Mouse (Mus musculus): ENCODE measurements around the gene Sys1.

The Sys1 gene

GRCm38 (mm10) chr2:164453887-164454500, 2.8 kb upstream of the Sys1 start:
- no peak for DNase-seq

- no peak for DNase-seq
Measured at GRCm38 (mm10) chr2:164454846-164455245, 1.9 kb upstream of the Sys1 start.

- no peak for DNase-seq
Measured at GRCm38 (mm10) chr2:164455421-164456190, 1.2 kb upstream of the Sys1 start.

GRCm38 (mm10) chr2:164456413-164456812, 351 bp upstream of the Sys1 start:
- DNase-seq, result no peak

GRCm38 (mm10) chr2:164457942-164458341, 1.2 kb downstream of the Sys1 start:
- DNase-seq, result no peak

- no peak for DNase-seq
Measured at GRCm38 (mm10) chr2:164458535-164458934, 1.8 kb downstream of the Sys1 start.

GRCm38 (mm10) chr2:164460745-164461551, 4.2 kb downstream of the Sys1 start, which contains the start of gene Gm20458:
Gm20458 (plus strand) TSS chr2:164460967.
- peak; percentile 96 for DNase-seq

- no peak for DNase-seq
Measured at GRCm38 (mm10) chr2:164465161-164465560, 8.4 kb downstream of the Sys1 start.

GRCm38 (mm10) chr2:164466787-164467186, 10.0 kb downstream of the Sys1 start:
- no peak for DNase-seq

GRCm38 (mm10) chr2:164470254-164470653, 13.5 kb downstream of the Sys1 start:
- peak; percentile 48 to 74 for DNase-seq

- no peak for DNase-seq
Measured at GRCm38 (mm10) chr2:164473624-164474023, 16.9 kb downstream of the Sys1 start, which contains the start of gene Trp53tg5. Trp53tg5 (minus strand) TSS chr2:164473724.

GRCm38 (mm10) chr2:164485681-164486257, 29.0 kb downstream of the Sys1 start, which contains the start of gene Dbndd2:
Dbndd2 (plus strand) TSS chr2:164486106.
- no peak for DNase-seq

GRCm38 (mm10) chr2:164486258-164487114, 29.7 kb downstream of the Sys1 start:
- DNase-seq, result peak; percentile 84 to 89

- no peak for DNase-seq
Measured at GRCm38 (mm10) chr2:164487115-164487527, 30.4 kb downstream of the Sys1 start.

- peak; percentile 78 to 88 for DNase-seq
Measured at GRCm38 (mm10) chr2:164487812-164488211, 31.0 kb downstream of the Sys1 start.

- peak in 1 of 2 experiments; percentile 24 for DNase-seq
Measured at GRCm38 (mm10) chr2:164494126-164494525, 37.4 kb downstream of the Sys1 start.

GRCm38 (mm10) chr2:164496331-164496730, 39.6 kb downstream of the Sys1 start:
- DNase-seq, result no peak

GRCm38 (mm10) chr2:164496847-164497690, 40.3 kb downstream of the Sys1 start, which contains the start of gene Pigt:
Pigt (plus strand) TSS chr2:164497520.
- DNase-seq, result peak; percentile 90 to 94

- peak in 1 of 2 experiments; percentile 42 for DNase-seq
Measured at GRCm38 (mm10) chr2:164497691-164498268, 41.0 kb downstream of the Sys1 start.

- no peak for DNase-seq
Measured at GRCm38 (mm10) chr2:164499317-164499716, 42.6 kb downstream of the Sys1 start.
